Mouse (Mus musculus) CH12.LX (cell line): ENCODE measurements around the gene Sowahb. TPM values are rescaled to one million over a fixed set of nuclear protein-coding genes. Genes with fewer than 3 reads are reported as not detected.

Source experiments
- DNase-seq: peaks from one replicate; pipeline ENCODE4 v3.0.0-alpha.2; 2013; ENCODE audit errors: extremely low read depth
- H3K27ac ChIP-seq: 2 replicates; pipeline ENCODE4 v1.5.1; 2012; ENCODE audit warnings: low read depth, mild to moderate bottlenecking, control low read depth, moderate library complexity; ENCODE audit not compliant: insufficient read depth
- H3K27me3 ChIP-seq: replicated peaks from 2 replicates; pipeline ENCODE3; 2012; ENCODE audit warnings: inconsistent platforms
- H3K36me3 ChIP-seq, 2 experiments: replicated peaks in 1 of 2; 2 replicates each; pipeline versions ENCODE3 to v1.6.1; 2012; ENCODE audit warnings: inconsistent platforms in 1 of 2, low read length in 1 of 2, mild to moderate bottlenecking in 1 of 2, mixed read lengths in 1 of 2, moderate library complexity in 1 of 2; ENCODE audit not compliant: control insufficient read depth in 1 of 2, insufficient read depth in 1 of 2
- H3K4me1 ChIP-seq, 2 experiments: 2 replicates each; pipeline ENCODE4 v1.6.1; 2012; ENCODE audit warnings: inconsistent platforms in 1 of 2, moderate library complexity in 1 of 2; ENCODE audit not compliant: insufficient read depth in 2 of 2, control insufficient read depth in 1 of 2
- H3K4me2 ChIP-seq: 2 replicates; pipeline ENCODE4 v1.6.1; 2012; ENCODE audit warnings: low read depth, mild to moderate bottlenecking, control low read depth; ENCODE audit not compliant: poor library complexity, insufficient read depth, severe bottlenecking
- H3K4me3 ChIP-seq, 3 experiments: fragments of 150-350 bp in 1 of 3; sonication (generic) in 1 of 3; replicated peaks in 1 of 3; 2 replicates each; pipeline versions ENCODE3 to v1.5.1; 2011 to 2012; ENCODE audit warnings: low read depth in 2 of 3, low read length in 2 of 3, mild to moderate bottlenecking in 2 of 3, moderate library complexity in 2 of 3, control low read depth in 1 of 3, improper control_type of control experiment in 1 of 3, inconsistent platforms in 1 of 3, mixed read lengths in 1 of 3; ENCODE audit not compliant: poor library complexity in 1 of 3
- H3K79me2 ChIP-seq: replicated peaks from 2 replicates; pipeline ENCODE4 v1.6.1; 2012; ENCODE audit warnings: mild to moderate bottlenecking, moderate library complexity; ENCODE audit not compliant: control insufficient read depth, poor library complexity, insufficient read depth, severe bottlenecking; ENCODE audit errors: extremely low read depth
- H3K9ac ChIP-seq: 2 replicates; pipeline ENCODE4 v1.6.1; 2012; ENCODE audit warnings: low read depth, mild to moderate bottlenecking, control low read depth, moderate library complexity; ENCODE audit not compliant: insufficient read depth
- H3K9me3 ChIP-seq: replicated peaks from 2 replicates; pipeline ENCODE3; 2012; ENCODE audit warnings: low read length, inconsistent platforms, mixed read lengths
- CTCF ChIP-seq, 2 experiments: IDR thresholded peaks in 1 of 2; conservative IDR thresholded peaks in 1 of 2; 2 replicates each; pipeline ENCODE4 v1.5.1; 2011 to 2012; ENCODE audit warnings: low read depth in 2 of 2, low read length in 2 of 2, improper control_type of control experiment in 1 of 2, inconsistent platforms in 1 of 2, mild to moderate bottlenecking in 1 of 2, moderate library complexity in 1 of 2
- EP300 ChIP-seq: IDR thresholded peaks from 2 replicates; pipeline ENCODE4 v1.6.1; 2011; ENCODE audit warnings: low read length, improper control_type of control experiment
- GABPA ChIP-seq: IDR thresholded peaks from 2 replicates; pipeline ENCODE4 v1.6.1; 2012; ENCODE audit warnings: low read depth, low read length, improper control_type of control experiment, inconsistent platforms; ENCODE audit not compliant: insufficient replicate concordance
- HCFC1 ChIP-seq: IDR thresholded peaks from 2 replicates; pipeline ENCODE4 v1.6.1; 2012; ENCODE audit warnings: low read depth, mild to moderate bottlenecking, inconsistent platforms, low read length, improper control_type of control experiment
- IRF4 ChIP-seq: IDR thresholded peaks from 2 replicates; pipeline ENCODE4 v1.6.1; 2014; ENCODE audit warnings: low read depth, mild to moderate bottlenecking, inconsistent platforms, low read length, improper control_type of control experiment
- JUN ChIP-seq: IDR thresholded peaks from 2 replicates; pipeline ENCODE4 v1.6.1; 2011; ENCODE audit warnings: low read depth, mild to moderate bottlenecking, low read length, improper control_type of control experiment, moderate library complexity; ENCODE audit not compliant: insufficient read depth
- JUND ChIP-seq: conservative IDR thresholded peaks from 2 replicates; pipeline ENCODE4 v1.6.1; 2011; ENCODE audit warnings: low read depth, low read length, improper control_type of control experiment
- MAX ChIP-seq: IDR thresholded peaks from 2 replicates; pipeline ENCODE4 v1.6.1; 2011; ENCODE audit warnings: low read length, improper control_type of control experiment
- MXI1 ChIP-seq: IDR thresholded peaks from 2 replicates; pipeline ENCODE4 v1.6.1; 2011; ENCODE audit warnings: mild to moderate bottlenecking, low read depth, low read length, improper control_type of control experiment
- PAX5 ChIP-seq: IDR thresholded peaks from 2 replicates; pipeline ENCODE4 v1.6.1; 2012; ENCODE audit warnings: low read length, inconsistent platforms, mixed read lengths
- POLR2A ChIP-seq: IDR thresholded peaks from 2 replicates; pipeline ENCODE4 v1.6.1; 2011; ENCODE audit warnings: low read depth, mild to moderate bottlenecking, improper control_type of control experiment, low read length
- RCOR1 ChIP-seq: conservative IDR thresholded peaks from 2 replicates; pipeline ENCODE4 v1.6.1; 2012; ENCODE audit warnings: low read depth, mild to moderate bottlenecking, inconsistent platforms, low read length, improper control_type of control experiment
- SIN3A ChIP-seq: IDR thresholded peaks from 2 replicates; pipeline ENCODE4 v1.6.1; 2012; ENCODE audit warnings: low read length, improper control_type of control experiment, inconsistent platforms
- SMC3 ChIP-seq: IDR thresholded peaks from 2 replicates; pipeline ENCODE4 v1.6.1; 2011; ENCODE audit warnings: low read depth, low read length, improper control_type of control experiment
- TBP ChIP-seq: conservative IDR thresholded peaks from 2 replicates; pipeline ENCODE4 v1.6.1; 2011; ENCODE audit warnings: low read depth, low read length, improper control_type of control experiment
- TCF12 ChIP-seq: IDR thresholded peaks from 2 replicates; pipeline ENCODE4 v1.6.1; 2014; ENCODE audit warnings: low read depth, mild to moderate bottlenecking, inconsistent platforms, low read length, improper control_type of control experiment
- UBTF ChIP-seq: IDR thresholded peaks from 2 replicates; pipeline ENCODE4 v1.6.1; 2012; ENCODE audit warnings: low read depth, mild to moderate bottlenecking, inconsistent platforms, low read length, improper control_type of control experiment, moderate library complexity
- USF1 ChIP-seq: IDR thresholded peaks from 2 replicates; pipeline ENCODE4 v1.6.1; 2014; ENCODE audit warnings: low read depth, mild to moderate bottlenecking, inconsistent platforms, low read length, improper control_type of control experiment
- USF2 ChIP-seq: conservative IDR thresholded peaks from 2 replicates; pipeline ENCODE4 v1.6.1; 2011; ENCODE audit warnings: low read depth, low read length, improper control_type of control experiment
- ZKSCAN1 ChIP-seq: IDR thresholded peaks from 2 replicates; pipeline ENCODE4 v1.6.1; 2012; ENCODE audit warnings: low read depth, inconsistent platforms, low read length, improper control_type of control experiment, borderline replicate concordance
- ZMIZ1 ChIP-seq: IDR thresholded peaks from 2 replicates; pipeline ENCODE4 v1.6.1; 2012; ENCODE audit warnings: low read depth, mild to moderate bottlenecking, inconsistent platforms, low read length, improper control_type of control experiment
- ZNF384 ChIP-seq: IDR thresholded peaks from 2 replicates; pipeline ENCODE4 v1.6.1; 2012; ENCODE audit warnings: low read depth, low read length, improper control_type of control experiment, inconsistent platforms
- dilution Hi-C: fragments of 300-500 bp; cut with MboI; formaldehyde crosslinking; loops from 2 replicates; pipeline ENCODE4 v1.14.3; 2020; ENCODE audit warnings: low sequenced_read_pairs; ENCODE audit not compliant: extremely low pct_unique_long_range_greater_than_20kb, extremely low pct_ligation_motif_present
- in situ Hi-C: fragments of 300-500 bp; cut with MboI; formaldehyde crosslinking; loops from 3 replicates; pipeline ENCODE4 v1.14.3; 2019; ENCODE audit warnings: low sequenced_read_pairs, low pct_ligation_motif_present, low pct_unique_long_range_greater_than_20kb, mixed read lengths
- polyA plus RNA-seq: library from polyadenylated mRNA; unstranded; fragments of >175 nt; gene quantifications from 2 replicates; pipeline ENCODE4 v1.2.1, GENCODE M21; 2012; ENCODE audit warnings: low read depth; ENCODE audit not compliant: insufficient read length
- total RNA-seq, 2 experiments: library from RNA; depleted of rRNA; stranded (reverse); fragments of 300-350 nt in 1 of 2; fragments of >200 nt in 1 of 2; gene quantifications; 2 replicates each; pipeline ENCODE4 v1.2.3; 2012 to 2014

Sowahb gene
- total and polyA plus RNA-seq, 3 experiments, result not detected

DNA sequence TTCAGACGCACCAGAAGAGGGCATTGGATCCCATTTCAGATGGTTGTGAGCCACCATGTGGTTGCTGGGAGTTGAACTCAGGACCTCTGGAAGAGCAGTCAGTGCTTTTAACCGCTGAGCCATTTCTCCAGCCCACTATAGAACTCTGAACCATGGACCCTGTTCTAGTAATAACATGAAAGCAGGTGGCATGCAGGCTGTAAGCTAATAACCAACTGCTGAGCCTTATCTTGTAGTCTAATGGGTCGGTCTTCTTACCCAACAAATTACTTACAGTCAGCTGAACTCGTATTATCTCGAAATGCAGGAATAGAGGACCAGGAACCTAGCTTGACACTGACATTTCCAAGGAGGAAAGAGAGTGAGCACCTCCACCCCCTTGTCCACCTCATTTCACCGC is 50.5 kb downstream of the Sowahb start:
- Histone ChIP-seq H3K79me2 (no peaks in the 10 kb centered on the region), H3K4me2 (no peak overlapping the region), H3K4me3 (no peak overlapping the region), H3K27me3 (no peaks in the 10 kb centered on the region), H3K36me3 (no peaks in the 10 kb centered on the region), H3K27ac (no peak overlapping the region), H3K4me1 (no peaks in the 10 kb centered on the region), H3K9ac (no peak overlapping the region), H3K9me3 (no peaks in the 10 kb centered on the region)
- DNase-seq, result no peak
- in situ Hi-C loops (no loop called here), dilution Hi-C loops (no loop called here)
- no peak for TF ChIP-seq PAX5
- TF ChIP-seq MXI1, result no peak
- no peak for TF ChIP-seq USF2
- TF ChIP-seq RCOR1, result no peak
- TF ChIP-seq ZNF384, result no peak
- no peak for TF ChIP-seq TBP
- no peak for TF ChIP-seq SMC3
- no peak for TF ChIP-seq MAX
- TF ChIP-seq IRF4, result no peak
- TF ChIP-seq JUN, result no peak
- TF ChIP-seq HCFC1, result no peak
- TF ChIP-seq JUND, result no peak
- TF ChIP-seq CTCF (conservative IDR thresholded peaks at IDR 0.05 in 1 of 2, IDR thresholded peaks at IDR 0.05 in 1 of 2; ENCODE audit: low read depth in 2 of 2, low read length in 2 of 2), result no peak
- no peak for TF ChIP-seq SIN3A
- TF ChIP-seq ZKSCAN1, result no peak
- no peak for TF ChIP-seq TCF12

GRCm38 (mm10) chr5:92992106-92992505 is 52.7 kb downstream of the Sowahb start:
- no peaks in the 10 kb centered on the region for H3K36me3 ChIP-seq
- no peak for TF ChIP-seq UBTF
- TF ChIP-seq TBP, result no peak
- TF ChIP-seq ZMIZ1, result no peak
- no peak for TF ChIP-seq USF1
- TF ChIP-seq JUN, result no peak
- no peak for TF ChIP-seq TCF12
- TF ChIP-seq CTCF (conservative IDR thresholded peaks at IDR 0.05 in 1 of 2, IDR thresholded peaks at IDR 0.05 in 1 of 2; ENCODE audit: low read depth in 2 of 2, low read length in 2 of 2), result no peak
- no peak for TF ChIP-seq SIN3A
- no peak for TF ChIP-seq GABPA
- TF ChIP-seq PAX5, result no peak
- no peak for TF ChIP-seq POLR2A
- TF ChIP-seq EP300, result no peak
- no peak overlapping the region for H3K9ac ChIP-seq
- H3K79me2 ChIP-seq, result no peaks in the 10 kb centered on the region
- H3K27ac ChIP-seq, result no peak overlapping the region
- no peak for DNase-seq
- no peak overlapping the region for H3K4me3 ChIP-seq
- H3K27me3 ChIP-seq, result no peaks in the 10 kb centered on the region
- H3K4me2 ChIP-seq, result no peak overlapping the region
- in situ Hi-C loops (no loop called here), dilution Hi-C loops (no loop called here)
- H3K4me1 ChIP-seq, result no peaks in the 10 kb centered on the region
- no peaks in the 10 kb centered on the region for H3K9me3 ChIP-seq

Other genes with a start within 250 kb of the Sowahb start
- 72.3 and 76.5 TPM in 2 replicates for gene Sept11, start 48.4 kb upstream of the Sowahb start, total RNA-seq (2012; rRNA removed)
- gene Sept11, start 48.4 kb upstream of the Sowahb start, total RNA-seq (2014; rRNA removed), result 66.5 and 78.5 TPM in 2 replicates
- gene Sept11, start 48.4 kb upstream of the Sowahb start, polyA plus RNA-seq, result 138 and 159 TPM in 2 replicates
- gene Ccni, start 161.5 kb upstream of the Sowahb start, total RNA-seq (2012; rRNA removed), result 30.1 and 34.7 TPM in 2 replicates
- 91.6 and 93.3 TPM in 2 replicates for gene Ccni, start 161.5 kb upstream of the Sowahb start, total RNA-seq (2014; rRNA removed)
- gene Ccni, start 161.5 kb upstream of the Sowahb start, polyA plus RNA-seq, result 59.5 and 82.1 TPM in 2 replicates
- gene 2010109A12Rik, start 161.5 kb upstream of the Sowahb start, total RNA-seq (2012; rRNA removed), result 0.25 and 0.42 TPM in 2 replicates
- gene 2010109A12Rik, start 161.5 kb upstream of the Sowahb start, total RNA-seq (2014; rRNA removed), result not detected in 2 replicates
- gene 2010109A12Rik, start 161.5 kb upstream of the Sowahb start, polyA plus RNA-seq, result 0.38 TPM in 1 of 2 replicates, not detected in the other
- gene Ccng2, start 222.2 kb upstream of the Sowahb start, total RNA-seq (2012; rRNA removed), result 6.2 and 16.7 TPM in 2 replicates
- 20.8 and 23.1 TPM in 2 replicates for gene Ccng2, start 222.2 kb upstream of the Sowahb start, total RNA-seq (2014; rRNA removed)
- 5.8 and 6.2 TPM in 2 replicates for gene Ccng2, start 222.2 kb upstream of the Sowahb start, polyA plus RNA-seq